Mouse (Mus musculus) mature B cell (primary cell): Measurements from ENCODE around the gene Celf2.

Experiments
- in situ Hi-C: fragments of 300-500 bp; cut with MboI; formaldehyde crosslinking; loops from 2 replicates; pipeline ENCODE4 v1.14.3; 2019

Celf2 gene

GRCm38 (mm10) chr2:6869956-6870710 lies 639.2 kb downstream of the Celf2 start:
- in situ Hi-C loops = no loop called here

GRCm38 (mm10) chr2:6867297-6867696 lies 642.1 kb downstream of the Celf2 start:
- in situ Hi-C loops = no loop called here

- in situ Hi-C loops = no loop called here
Measured at GRCm38 (mm10) chr2:6865785-6866184, 643.6 kb downstream of the Celf2 start.

GRCm38 (mm10) chr2:6850102-6850644 lies 659.2 kb downstream of the Celf2 start:
- in situ Hi-C loops = no loop called here

GRCm38 (mm10) chr2:6849388-6849787 lies 660.0 kb downstream of the Celf2 start:
- in situ Hi-C loops = no loop called here

GRCm38 (mm10) chr2:6830021-6830420 lies 679.3 kb downstream of the Celf2 start:
- in situ Hi-C loops = no loop called here

GRCm38 (mm10) chr2:6827583-6827982 lies 681.8 kb downstream of the Celf2 start:
- in situ Hi-C loops = no loop called here

GRCm38 (mm10) chr2:6823021-6823420 lies 686.3 kb downstream of the Celf2 start:
- in situ Hi-C loops = no loop called here

GRCm38 (mm10) chr2:6821593-6821992 lies 687.8 kb downstream of the Celf2 start:
- in situ Hi-C loops = no loop called here

- in situ Hi-C loops = no loop called here
Measured at GRCm38 (mm10) chr2:6815281-6815680, 694.1 kb downstream of the Celf2 start.

GRCm38 (mm10) chr2:6808736-6809135 lies 700.6 kb downstream of the Celf2 start:
- in situ Hi-C loops = no loop called here

- in situ Hi-C loops = no loop called here
Measured at GRCm38 (mm10) chr2:6796754-6797153, 712.6 kb downstream of the Celf2 start.

- in situ Hi-C loops = no loop called here
Measured at GRCm38 (mm10) chr2:6795995-6796588, 713.3 kb downstream of the Celf2 start.

- in situ Hi-C loops = no loop called here
Measured at GRCm38 (mm10) chr2:6794858-6795257, 714.5 kb downstream of the Celf2 start.

- in situ Hi-C loops = no loop called here
Measured at GRCm38 (mm10) chr2:6790876-6791275, 718.5 kb downstream of the Celf2 start.

- in situ Hi-C loops = no loop called here
Measured at GRCm38 (mm10) chr2:6786494-6787144, 722.7 kb downstream of the Celf2 start.

GRCm38 (mm10) chr2:6770214-6770613 lies 739.1 kb downstream of the Celf2 start:
- in situ Hi-C loops = no loop called here

- in situ Hi-C loops = no loop called here
Measured at GRCm38 (mm10) chr2:6762381-6762780, 747.0 kb downstream of the Celf2 start.

- in situ Hi-C loops = no loop called here
Measured at GRCm38 (mm10) chr2:6743173-6743572, 766.2 kb downstream of the Celf2 start.

- in situ Hi-C loops = no loop called here
Measured at GRCm38 (mm10) chr2:6739998-6740668, 769.2 kb downstream of the Celf2 start.

GRCm38 (mm10) chr2:6732026-6732425 lies 777.3 kb downstream of the Celf2 start:
- in situ Hi-C loops = no loop called here

GRCm38 (mm10) chr2:6730860-6731259 lies 778.5 kb downstream of the Celf2 start:
- in situ Hi-C loops = no loop called here
